Mouse (Mus musculus) urinary bladder, postnatal 10 days (tissue): ENCODE measurements around the gene Gm4553.
"Not testable (repeated sequence)": the region's sequence is repeated elsewhere in the genome, so short reads cannot be mapped to it uniquely, and the experiment has no call there.

ENCODE experiments used
- DNase-seq: peaks from one replicate; pipeline ENCODE4 v3.0.0; 2022; ENCODE audit warnings: low spot score

Gm4553 gene

DNA sequence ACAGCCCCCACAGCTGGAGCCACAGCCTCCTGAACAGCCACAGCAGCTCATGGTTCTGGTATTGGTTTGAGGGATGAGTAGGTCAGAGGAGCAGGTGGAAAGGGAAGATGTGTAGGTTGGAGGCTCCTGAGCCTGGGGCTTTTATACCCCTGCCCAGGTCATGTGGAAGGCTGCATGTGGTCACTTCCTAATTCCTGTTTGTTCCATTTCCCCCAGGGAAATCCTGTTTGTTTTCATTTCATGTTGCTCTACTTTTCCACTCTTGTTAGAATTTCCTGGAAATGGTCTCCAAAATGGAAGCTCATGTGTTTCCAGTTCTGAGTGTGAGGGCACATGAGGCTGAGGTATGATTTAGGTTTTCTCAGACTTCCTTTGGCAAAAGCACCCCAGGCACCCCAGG lies at the start of gene Gm4553:
Gene Gm4553, minus strand, starts transcription at position 101 of the 400 bp plus-strand sequence.
- not testable (repeated sequence) for DNase-seq

DNA sequence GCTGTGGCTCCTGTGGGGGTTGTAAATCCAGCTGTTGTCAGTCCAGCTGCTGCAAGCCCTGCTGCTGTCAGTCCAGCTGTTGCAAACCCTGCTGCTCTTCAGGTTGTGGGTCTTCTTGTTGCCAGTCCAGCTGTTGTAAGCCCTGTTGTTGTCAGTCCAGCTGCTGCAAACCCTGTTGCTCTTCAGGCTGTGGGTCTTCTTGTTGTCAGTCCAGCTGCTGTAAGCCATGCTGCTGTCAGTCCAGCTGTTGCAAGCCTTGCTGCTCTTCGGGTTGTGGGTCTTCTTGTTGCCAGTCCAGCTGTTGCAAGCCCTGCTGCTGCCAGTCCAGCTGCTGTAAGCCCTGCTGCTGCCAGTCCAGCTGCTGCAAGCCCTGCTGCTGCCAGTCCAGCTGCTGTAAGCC lies 46.6 kb upstream of the Gm4553 start:
- not testable (repeated sequence) for DNase-seq

DNA sequence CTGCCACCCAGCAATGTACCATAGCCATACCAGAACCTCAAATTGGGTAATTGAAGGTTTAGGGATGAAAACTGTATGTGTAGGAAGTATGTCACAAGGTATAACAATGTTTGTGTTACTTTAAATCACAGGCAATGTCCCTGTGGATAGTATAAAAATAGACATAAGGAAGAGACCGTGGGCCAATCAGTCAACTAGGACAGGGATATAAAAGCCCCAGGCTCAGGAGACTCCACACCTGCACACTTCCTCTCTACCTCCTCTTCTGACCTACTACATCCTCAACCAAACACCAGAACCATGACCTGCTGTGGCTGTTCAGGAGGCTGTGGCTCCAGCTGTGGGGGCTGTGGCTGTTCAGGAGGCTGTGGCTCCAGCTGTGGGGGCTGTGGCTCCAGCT lies 46.0 kb upstream of the Gm4553 start, which contains the start of gene Gm7579:
Gene Gm7579, plus strand, starts transcription at position 301 of the 400 bp plus-strand sequence.
- DNase-seq: no peak

DNA sequence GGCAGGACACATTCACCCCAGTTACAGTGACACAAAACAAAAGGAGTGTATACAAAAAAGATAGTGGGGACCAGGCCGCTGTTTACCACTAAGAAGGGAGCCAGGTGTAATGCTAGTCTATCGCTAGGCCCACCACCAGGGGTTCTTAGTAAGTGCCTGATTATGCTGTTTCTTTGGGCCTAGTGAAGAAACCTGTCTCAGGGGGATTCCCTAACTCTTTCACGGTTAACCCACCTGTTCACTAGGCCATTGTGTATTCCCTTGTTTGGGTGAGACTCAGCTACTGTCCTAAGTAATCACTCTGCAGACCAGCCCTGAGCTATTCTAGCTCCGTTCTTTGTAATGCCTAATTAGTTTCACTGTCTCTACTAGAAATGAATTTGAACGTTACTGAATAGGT lies 41.4 kb upstream of the Gm4553 start:
- DNase-seq: not testable (repeated sequence)

DNA sequence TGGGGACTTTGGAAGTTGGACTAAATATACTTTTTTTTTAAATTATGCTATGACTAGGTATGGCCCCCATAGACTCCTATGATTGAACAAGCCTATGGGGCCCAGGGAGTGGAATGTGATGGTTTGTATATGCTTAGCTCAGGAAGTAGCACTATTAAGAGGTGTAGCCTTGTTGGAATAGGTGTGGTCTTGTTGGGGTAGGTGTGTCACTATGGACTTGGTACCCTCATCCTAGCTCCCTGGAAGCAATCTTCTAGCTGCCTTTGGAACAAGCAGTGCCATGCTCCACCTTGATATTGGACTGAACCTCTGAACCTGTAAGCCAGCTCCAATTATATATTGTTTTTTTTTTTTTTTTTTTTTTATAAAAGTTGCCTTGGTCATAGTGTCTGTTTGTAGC lies 39.9 kb upstream of the Gm4553 start:
- DNase-seq: no peak

DNA sequence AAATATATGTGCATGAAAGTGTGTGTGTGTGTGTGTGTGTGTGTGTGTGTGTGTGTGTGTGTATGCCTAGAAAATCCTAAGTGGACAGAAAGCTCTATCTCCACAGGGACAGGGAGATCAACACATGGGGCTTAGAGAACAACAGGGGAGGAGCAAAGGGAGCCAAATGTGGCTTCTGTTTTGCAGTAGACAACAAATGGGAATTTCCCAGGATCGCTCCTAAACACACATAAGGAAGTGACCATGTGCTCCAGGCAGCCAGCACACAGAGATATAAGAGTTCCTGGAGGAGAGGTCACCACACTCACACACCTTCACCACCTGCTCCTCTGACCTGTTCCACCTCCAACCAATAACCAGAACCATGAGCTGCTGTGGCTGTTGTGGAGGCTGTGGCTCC lies 35.5 kb upstream of the Gm4553 start, which contains the start of gene Krtap5-3:
Gene Krtap5-3, plus strand, starts transcription at position 301 of the 400 bp plus-strand sequence.
- no peak for DNase-seq

DNA sequence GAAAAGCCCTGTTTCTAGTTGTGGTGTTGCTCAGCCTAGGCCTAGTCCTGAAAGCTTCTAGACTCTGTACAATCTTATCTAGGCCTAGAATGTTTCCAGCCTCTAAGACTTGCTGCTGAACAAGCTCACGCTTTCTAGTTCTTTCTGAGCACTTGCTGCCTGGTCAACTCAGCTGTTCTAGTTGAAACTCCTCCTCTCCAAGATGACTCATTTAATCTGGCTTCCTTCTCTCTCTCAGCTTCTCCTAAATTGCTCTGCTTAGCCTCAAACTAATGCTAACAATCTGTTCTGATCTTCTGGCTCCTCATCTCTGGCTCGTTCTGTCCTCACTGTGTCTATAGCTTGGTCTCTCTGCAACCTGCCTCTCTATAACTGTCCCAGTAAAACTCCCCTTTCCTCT lies 33.2 kb upstream of the Gm4553 start:
- no peak for DNase-seq

DNA sequence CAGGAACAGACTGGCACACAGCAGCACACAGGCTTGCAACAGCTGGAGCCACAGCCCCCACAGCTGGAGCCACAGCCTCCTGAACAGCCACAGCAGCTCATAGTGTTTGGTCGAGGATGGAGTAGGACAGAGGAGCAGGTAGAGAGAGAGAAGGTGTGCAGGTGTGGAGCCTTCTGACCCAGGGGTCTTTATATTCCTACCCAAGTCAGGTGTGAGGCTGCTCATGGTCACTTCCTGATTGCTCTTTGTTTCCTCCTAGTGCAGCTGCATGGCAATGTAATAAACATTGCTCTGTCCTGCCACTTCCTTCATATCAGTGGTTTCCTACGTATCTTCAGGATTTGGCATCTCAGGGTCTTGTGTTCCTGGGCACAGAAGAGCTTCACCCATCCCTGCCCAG lies 24.8 kb upstream of the Gm4553 start, which contains the start of gene Gm10153:
Gene Gm10153, minus strand, starts transcription at position 101 of the 400 bp plus-strand sequence.
- no peak for DNase-seq

DNA sequence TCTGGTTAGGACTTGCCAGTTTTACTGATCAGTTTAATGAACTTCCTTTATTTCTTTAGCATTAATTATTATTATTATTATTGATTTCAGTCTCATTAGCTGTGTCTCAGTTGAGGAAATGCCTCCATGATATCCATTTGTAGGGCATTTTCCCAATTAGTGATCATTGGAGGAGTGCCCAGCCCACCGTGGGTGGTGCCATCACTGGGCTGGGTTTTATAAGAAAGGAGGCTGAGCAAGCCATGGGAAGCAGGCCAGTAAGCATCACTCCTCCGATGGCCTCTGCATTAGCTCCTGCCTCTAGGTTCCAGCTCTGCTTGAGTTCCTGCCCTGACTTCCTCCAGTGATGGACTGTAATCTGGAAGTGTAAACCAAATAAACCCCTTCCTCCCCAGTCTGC lies 22.6 kb upstream of the Gm4553 start:
- no peak for DNase-seq

DNA sequence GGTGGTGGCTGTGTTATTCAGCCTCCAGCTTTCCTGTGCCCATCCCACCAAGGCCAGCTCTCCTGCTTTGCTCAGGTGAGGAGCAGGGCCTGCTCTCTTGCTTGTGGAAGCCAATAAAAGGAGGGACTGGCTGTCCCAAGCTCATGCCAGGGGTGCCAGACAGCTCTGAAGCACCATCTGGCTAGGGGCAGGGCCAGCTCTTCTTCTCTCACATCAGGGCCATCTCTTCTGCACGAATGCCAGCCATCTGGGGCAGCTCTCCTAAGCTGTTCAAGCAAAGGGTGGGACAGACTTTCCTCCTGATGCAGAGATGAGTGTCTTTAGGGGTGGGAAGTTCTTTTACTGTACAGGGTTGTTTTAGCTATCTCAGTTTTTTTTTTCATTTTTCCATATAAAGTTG lies 15.5 kb upstream of the Gm4553 start:
- DNase-seq: no peak

DNA sequence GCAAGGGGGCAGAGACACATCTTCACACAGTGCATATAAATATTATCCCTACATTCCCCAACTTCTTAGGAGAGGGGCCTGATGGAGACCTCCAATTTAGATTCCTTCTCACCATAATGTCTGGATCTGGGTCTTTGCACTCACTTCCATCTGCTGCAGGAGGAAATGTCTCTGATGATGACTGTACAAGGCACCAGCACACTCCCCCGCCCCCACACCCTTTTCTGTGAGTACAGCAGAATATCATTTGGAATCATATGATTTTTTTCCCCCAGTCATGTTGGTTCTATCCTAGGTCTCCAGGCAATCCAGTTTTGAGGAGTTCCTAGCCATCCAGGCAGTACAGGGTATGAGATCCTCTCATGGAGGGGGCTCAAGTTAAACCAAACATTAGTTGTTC lies 13.1 kb upstream of the Gm4553 start:
- DNase-seq: no peak

DNA sequence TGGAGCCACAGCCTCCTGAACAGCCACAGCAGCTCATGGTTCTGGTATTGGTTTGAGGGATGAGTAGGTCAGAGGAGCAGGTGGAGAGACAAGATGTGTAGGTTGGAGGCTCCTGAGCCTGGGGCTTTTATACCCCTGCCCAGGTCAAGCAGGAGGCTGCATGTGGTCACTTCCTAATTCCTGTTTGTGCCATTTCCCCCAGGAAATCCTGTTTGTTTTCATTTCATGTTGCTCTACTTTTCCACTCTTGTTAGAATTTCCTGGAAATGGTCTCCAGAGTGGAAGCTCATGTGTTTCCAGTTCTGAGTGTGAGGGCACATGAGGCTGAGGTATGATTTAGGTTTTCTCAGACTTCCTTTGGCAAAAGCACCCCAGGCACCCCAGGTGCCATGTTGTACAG lies 10.4 kb upstream of the Gm4553 start, which contains the start of gene Krtap5-2:
Gene Krtap5-2, minus strand, starts transcription at position 101 of the 400 bp plus-strand sequence.
- not testable (repeated sequence) for DNase-seq

DNA sequence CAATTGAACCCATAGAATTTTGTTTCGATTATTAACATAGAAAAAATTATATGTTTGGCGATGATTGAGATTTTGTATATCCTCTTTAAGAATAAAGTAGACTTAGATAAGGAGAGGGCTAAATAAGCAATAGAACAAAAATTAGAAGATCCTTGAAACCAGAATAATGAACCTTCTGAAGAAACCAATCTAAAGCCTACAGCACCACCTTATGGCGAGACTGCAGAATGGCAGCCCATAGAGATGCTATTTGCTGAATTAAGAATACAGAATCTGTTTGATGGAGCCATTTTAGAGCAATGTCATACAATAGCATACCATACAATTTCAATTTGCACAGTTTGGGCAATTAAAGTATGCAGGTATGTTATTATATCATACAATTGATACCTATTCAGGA lies 4.3 kb upstream of the Gm4553 start:
- no peak for DNase-seq

DNA sequence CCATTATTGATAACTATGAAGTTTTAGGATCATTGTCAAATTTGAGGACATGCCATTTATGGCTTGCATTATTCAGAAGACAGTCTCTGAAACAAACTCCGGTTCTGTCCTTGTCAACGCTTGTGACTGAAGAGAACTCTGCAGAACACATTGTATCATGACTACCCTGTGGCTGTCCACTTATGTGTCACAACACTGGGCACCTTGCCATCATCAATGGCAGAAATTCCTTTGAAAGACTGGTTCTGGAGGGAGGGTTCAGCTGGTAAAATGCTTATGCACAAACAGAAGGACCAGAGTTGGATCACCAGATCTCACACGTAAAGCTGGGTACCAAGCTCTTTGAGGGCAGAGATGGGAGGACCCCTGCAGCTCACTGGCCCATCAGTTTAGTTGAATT lies 6.2 kb downstream of the Gm4553 start:
- DNase-seq: no peak

DNA sequence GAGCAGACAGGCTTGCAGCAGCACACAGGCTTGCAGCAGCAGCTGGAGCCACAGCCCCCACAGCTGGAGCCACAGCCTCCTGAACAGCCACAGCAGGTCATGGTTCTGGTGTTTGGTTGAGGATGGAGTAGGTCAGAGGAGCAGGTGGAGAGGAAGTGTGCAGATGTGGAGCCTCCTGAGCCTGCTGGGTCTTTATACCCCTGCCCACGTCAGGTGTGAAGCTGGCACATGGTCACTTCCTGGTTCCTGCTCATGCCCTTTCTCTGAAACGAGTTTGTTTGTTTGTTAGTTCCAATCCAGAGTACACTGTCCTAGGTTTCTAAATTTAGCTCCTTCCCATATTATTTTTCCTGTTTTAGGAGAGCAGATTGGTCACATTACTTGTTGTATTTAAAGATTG lies 8.5 kb downstream of the Gm4553 start, which contains the start of gene Gm29735:
Gene Gm29735, minus strand, starts transcription at position 101 of the 400 bp plus-strand sequence.
- DNase-seq: not testable (repeated sequence)

DNA sequence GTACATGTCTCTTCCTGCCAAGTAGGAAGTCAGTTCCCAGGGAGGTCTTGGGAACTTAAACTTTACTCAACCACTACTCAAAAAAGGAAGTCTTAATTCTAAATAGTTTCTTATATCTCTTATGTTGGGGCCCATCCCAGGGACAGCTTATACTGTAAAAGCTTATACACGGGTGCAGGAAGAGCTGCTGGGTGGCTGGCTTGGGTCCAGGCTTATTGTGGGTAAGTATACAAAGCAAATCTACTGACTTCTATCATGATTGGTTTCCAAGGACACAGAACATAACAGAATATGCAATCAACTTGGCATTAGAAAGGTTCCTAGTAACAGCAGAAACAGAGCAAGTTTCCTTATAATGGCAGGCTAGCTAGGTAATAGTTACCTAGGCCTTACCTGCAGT lies 10.2 kb downstream of the Gm4553 start:
- no peak for DNase-seq

DNA sequence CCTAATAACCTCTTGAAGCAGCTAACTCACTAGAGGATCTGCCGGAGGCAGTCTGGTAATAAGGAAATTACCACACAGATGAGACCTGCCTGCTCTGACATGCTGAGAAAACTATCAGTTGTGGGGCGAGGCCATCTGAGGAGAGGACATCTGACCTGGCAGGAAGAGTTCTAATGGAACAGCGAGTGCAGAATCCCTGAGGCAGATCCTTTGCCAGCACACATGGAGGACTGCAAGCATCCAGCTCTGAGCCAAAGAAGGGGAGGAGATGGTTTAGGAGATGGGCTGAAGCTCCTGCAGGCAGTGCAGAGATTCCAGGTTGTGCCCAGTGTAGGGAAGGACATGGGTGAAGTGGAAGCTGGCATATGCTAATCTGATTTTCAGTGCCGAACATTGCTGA lies 13.3 kb downstream of the Gm4553 start:
- DNase-seq: no peak

DNA sequence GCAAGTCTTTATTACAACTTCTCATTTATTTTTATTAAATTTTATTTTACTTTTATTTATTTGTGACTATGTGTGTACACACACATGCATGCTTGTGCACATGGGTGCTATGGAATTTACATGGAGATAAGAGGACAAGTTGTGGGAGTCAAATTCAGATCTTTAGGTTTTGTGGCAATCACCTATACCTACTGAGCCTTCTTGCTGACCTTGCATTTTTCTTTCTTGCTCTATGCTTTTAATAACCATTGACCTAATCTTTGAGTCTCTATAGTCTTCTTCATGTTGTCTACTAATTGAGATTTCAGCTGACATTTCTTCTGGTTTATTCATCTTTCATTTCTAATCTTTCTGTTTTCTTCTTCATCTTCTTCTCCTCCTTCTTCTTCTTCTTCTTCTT lies 16.9 kb downstream of the Gm4553 start:
- no peak for DNase-seq

DNA sequence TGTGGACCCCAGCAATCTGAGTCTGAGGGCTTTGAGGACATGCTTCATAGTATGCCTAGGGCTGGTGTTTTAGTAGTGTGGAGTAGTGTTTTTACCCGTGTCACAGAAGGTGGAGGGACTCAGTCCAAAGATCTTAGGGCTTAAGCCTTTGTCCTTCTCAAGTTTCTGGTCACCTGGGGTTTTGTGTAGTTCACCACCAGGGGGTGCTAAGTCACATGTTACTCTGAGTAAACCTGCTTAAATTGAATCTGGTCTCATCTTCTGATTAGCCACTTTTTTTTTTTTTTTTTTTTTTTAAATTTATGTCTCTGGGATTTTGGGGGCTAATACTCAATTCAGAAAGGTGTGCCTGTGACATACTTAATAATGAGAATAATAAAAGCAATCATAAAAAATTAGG lies 19.5 kb downstream of the Gm4553 start:
- DNase-seq: no peak

DNA sequence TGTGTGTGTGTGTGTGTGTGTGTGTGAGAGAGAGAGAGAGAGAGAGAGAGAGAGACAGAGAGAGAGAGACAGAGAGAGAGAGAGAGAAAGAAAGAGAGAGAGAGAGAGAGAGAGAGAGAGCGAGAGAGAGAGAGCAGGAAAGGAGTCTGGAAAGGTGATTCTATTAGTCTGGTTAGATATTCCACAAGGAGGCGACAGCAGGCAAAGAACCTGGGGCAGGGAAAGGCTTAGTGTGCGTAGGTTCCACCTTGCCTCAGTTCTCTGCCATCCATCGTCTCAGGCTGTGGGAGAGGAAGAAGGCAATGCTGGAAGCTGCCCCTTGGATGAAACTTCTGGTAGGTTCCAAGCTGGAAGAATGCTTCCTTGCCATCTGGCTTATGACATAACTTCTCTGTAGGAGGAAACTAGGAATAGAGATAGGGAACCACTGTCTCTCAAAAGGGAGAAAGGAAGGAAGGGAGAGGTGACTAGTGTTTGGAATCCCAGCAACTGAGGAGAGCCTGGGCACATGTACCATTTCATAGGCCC lies 20.1 kb downstream of the Gm4553 start:
- DNase-seq: no peak

DNA sequence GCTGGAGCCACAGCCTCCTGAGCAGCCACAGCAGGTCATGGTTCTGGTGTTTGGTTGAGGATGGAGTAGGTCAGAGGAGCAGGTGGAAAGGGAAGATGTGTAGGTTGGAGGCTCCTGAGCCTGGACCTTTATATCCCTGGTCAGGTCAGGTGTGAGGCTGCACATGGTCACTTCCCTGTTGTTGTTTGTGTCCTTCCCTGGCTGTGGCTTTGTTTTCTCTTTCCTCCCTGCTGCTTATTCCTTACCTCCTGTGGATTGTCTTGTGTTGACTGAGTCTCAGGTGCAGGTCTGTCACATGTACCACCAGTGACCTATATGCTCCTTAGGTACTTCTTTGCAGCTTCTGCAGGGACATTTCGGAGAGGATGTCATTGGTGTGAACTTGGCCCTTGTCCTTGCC lies 21.0 kb downstream of the Gm4553 start, which contains the start of gene Gm45337:
Gene Gm45337, minus strand, starts transcription at position 101 of the 400 bp plus-strand sequence.
- DNase-seq: no peak

DNA sequence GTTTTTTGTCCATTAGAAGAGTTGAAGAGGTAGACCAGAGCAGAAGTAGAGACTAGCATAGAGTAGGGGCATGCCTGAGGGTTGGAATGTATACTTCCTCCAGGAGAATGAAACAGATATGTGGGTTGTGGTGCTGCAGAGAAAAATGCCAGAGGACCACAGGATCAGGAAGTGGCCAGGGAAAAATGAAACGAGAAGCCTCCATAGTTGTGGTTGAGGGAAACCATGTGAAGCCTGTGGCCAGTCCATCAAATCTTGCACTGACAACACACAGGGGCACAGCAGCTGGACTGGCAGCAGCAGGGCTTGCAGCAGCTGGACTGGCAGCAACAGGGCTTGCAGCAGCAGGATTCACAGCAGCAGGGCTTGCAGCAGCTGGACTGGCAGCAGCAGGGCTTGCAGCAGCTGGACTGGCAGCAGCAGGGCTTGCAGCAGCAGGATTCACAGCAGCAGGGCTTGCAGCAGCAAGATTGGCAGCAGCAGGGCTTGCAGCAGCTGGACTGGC lies 22.0 kb downstream of the Gm4553 start:
- DNase-seq: not testable (repeated sequence)

DNA sequence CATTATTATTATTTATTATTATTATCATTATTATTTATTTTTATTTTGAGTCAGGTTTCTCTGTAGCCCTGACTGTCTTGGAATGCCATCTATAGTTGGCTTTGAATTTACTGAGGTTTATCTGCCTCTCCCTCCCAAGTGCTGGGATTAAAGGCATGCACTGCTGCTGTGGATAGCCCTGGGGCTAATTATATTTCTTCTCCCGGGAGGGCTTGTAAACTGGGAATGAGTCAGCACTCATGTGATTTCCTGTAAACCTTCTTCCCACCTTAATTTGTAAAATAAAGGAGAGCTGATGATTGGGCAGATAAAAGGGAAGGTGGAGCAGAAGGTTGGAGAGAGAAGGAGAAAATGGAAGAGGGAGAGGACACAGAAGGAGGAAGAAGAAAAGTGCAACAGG lies 24.8 kb downstream of the Gm4553 start:
- DNase-seq: no peak

DNA sequence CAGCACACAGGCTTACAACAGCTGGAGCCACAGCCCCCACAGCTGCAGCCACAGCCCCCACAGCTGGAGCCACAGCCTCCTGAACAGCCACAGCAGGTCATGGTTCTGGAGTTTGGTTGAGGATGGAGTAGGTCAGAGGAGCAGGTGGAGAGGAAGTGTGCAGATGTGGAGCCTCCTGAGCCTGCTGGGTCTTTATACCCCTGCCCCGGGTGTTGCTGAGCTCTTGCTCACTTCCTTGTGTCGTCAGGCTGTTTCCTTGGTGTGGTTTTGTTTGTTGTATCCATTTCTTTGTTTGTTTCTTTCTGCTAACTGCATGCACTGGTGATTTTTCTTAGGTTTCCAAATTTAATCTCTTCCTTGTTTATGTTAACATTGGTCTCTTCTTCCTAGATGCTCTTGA lies 29.6 kb downstream of the Gm4553 start, which contains the start of gene Gm39115:
Gene Gm39115, minus strand, starts transcription at position 101 of the 400 bp plus-strand sequence.
- not testable (repeated sequence) for DNase-seq
